Mouse (Mus musculus): ENCODE measurements around the gene Arid5a.
A peak's percentile ranks its signal among the peaks of the same experiment; 100 is the strongest.

Gene Arid5a

DNA sequence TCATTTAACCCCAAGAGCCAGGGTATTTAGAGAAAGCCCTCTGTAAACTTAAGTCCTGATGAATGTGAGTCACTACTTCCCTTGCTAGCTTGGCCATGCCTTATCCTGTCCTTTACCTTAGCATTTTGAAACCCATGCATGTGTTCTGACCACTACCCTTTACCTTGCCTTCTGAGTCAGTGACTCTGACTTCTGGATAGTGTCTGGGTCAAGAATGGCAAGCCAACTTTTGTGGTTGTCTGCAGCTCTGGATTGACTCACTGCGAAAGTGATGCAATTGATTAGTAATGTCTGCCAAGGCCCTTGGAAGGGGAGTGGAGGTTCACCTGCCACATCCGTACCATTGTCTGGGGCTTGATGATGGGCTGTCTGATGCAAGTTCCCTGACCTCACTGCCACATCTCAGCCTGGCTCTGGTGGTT is 18.4 kb downstream of the Arid5a start:
- no peak for DNase-seq (ENCODE audit: low spot score)

DNA sequence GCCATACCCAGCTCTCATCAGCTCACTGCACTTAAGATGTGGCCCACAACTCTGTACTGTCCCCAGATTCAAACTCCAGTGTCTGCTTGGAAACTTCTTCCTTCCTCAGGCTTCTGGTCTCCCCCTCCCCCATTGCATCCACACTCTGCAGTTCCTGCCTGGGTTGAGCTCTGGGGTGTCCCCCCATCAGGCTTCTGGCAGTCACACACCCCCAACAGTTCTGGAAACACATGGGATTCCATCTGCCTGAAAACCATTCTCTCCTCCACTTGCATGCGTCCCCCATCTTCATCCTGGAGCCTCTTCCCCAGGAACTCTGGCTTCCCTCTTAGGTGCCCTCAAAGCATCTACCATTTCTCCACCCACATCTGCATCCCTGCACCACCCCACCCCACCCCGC is 19.3 kb downstream of the Arid5a start:
- no peak for DNase-seq (ENCODE audit: low spot score)

- no peak for DNase-seq (ENCODE audit: low spot score)
These were observed 24.2 kb downstream of the Arid5a start for GRCm38 (mm10) chr1:36331743-36332142.

DNA sequence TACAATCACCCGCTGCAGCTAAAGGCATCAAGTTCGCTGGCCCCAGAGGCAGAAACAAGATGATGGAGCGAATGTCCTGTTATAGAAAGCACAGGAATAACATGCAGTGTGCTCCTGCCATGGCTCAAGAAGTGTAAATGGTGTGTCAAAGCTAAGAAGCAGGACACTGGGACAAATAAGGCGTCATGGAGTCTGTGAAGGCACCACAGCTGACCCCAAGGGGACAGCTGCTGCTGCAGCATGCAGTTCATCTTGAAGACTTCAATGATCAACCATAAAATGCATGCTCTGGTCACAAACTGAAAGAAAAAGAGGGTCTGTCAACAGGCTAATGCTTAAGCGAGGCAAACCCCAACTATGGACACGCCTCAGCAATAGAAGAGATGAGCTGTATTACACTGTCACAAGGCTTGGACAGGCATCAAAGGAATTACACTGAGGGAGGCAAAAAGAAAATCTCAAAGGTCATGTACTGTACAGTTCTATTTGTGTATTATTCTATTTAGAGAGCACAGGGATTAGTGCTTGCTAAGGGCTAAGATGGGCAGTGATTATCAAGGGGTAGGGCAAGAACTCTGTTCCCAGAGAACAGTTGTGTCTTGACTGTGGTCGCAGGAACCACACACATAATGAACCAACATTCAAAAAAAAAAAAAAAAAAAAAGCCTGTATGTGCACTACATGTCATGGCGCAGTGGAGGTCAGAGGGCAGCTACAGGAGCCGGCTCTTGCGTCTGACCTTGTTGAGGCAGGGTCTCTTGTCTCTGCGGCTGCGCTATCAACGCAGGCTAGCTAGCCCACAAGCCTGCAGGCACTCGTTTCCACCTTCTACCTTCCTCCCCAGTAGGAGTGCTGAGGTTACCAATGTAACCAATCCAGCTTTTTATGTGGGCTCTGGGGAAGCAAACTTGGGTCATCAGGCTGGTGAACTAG is 25.7 kb downstream of the Arid5a start:
- no peak for DNase-seq (ENCODE audit: low spot score)

- no peak for DNase-seq (ENCODE audit: low spot score)
These were observed 35.0 kb downstream of the Arid5a start for GRCm38 (mm10) chr1:36342547-36342946.

DNA sequence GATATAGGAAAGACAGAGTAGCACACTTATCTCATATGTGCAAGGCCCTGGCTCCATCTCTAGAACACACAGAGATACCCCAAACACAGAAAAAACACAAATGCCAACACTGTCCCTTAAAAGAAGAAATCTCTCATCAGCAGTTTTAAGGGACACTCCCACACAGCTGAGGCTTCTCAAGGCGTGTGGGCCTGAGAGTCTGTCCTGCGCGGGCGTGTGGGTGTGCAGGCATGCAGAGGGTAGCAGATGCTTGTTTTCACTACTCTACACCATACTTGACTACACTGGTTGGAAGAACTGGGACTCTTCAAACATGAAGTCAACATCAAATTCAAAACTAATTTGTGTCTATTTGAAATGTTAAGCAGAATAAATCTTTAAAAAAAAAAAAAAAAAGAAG is 44.8 kb downstream of the Arid5a start:
- DNase-seq (ENCODE audit: low spot score) = no peak

DNA sequence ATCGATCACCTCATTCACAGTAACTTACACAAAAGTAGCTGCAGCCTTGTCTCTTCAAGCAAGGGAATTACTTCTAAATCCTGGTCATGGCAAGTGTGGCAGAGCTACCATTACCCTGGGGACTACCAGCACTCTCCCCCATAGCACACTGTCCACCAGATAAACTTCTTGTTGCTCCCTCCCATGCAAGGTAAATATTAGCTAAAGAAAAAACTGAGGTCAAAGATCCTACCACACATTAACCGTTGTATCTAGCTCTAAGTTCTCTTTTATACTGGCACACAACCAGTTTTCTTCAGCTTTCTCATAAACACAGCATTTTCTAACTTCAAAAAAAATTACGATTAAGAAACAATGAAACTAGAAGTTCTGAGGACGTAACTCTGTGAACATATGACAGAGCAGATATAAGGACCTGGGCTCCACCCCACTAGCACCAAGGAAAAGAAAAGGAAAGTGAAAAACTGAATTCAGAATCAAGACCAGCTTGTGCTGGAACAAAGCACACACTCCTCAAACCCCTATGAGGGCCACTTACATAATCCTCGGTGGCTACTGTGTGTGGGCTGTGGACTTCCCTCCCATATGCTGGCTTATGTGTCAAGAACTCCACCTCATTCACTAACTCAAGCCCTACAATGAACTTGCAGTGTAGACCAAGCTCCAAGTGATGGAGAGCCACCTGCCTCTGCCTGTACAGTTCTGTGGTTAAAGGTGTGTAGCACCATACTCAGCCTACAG is 49.6 kb downstream of the Arid5a start:
- no peak for DNase-seq (ENCODE audit: low spot score)

- DNase-seq (ENCODE audit: low spot score) = no peak
These were observed 60.2 kb downstream of the Arid5a start for GRCm38 (mm10) chr1:36367698-36368097.

GRCm38 (mm10) chr1:36368112-36368968 is 60.8 kb downstream of the Arid5a start:
- DNase-seq (ENCODE audit: low spot score) = peak; percentile 14

DNA sequence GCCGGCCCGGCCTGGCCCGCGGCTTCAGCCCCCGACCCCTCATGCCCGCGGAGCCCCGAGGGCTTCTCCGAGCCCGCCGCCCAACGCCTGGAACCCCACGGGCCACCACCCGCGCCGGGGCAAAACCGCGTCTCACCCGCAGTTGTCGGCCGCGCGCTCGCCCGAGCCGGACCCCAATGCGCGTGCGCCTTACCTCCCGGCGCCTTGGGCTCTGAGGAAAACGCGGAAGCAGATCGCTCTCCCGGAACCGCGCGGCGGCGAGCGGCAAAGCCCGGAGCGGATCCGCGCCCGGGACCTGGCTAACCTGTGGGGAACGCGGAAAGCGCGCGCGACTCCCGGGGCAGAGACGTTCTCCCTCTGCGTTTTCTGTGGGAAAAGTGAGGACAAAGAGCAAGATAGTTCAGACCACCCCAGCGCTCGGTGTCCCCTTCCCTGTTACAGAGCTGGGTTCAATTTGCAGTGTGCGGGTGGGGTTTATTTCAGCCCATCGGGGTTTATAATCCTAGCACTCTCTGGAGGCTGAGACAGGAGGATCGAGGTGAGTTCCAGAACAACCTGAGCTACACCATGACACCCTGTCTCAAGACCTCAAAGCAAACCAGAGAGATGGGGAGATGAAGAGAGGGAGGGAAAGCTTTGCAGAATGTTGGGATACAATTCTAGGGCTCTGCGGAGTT is 61.6 kb downstream of the Arid5a start, which contains the start of gene Kansl3:
Gene Kansl3, minus strand, starts transcription at position 213 of the 677 bp plus-strand sequence.
- DNase-seq (ENCODE audit: low spot score) = peak; percentile 89

GRCm38 (mm10) chr1:36370918-36371317 is 63.4 kb downstream of the Arid5a start:
- DNase-seq (ENCODE audit: low spot score) = no peak

DNA sequence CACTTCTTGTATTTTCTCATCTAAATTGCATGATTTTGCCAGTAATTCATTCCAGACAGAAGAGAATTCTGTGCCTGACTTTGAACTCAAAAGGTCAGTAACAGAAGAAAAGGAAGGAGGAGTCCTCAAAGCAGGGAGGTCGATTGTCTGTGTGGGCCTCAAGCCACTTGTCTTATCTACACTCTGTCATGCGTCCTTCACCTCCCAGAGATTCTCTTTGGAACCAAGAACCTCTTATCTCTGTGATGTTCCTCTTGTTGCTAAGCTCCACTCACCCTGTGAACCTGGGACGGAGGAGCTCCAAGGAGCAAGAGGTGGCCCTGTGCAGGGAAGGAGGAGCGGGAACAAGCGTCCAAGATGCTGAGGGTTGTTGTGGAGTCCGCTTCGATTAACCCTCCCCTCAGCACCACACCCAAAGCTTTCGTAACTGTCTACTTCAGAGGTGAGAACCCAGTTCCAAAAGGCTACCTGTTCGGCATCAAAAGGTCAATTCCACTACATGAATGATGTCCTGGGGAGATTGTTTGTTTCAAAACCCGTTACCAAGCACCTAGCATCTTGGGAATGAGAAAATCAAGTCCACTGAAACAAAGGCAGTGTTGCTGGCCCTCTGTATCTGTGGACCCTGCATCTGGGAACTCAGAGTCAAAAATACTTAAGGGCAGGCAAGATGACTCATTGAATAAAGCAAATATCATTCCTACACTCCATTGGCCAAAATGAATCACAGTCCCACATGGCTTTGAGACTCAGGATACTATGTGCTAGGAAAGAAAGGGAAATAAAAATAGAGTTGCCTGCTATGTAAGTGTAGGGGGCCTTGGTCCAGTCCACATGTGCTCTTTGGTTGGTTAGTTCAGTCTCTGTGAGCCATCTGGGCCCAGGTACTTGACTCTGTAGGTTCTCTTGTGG is 64.7 kb downstream of the Arid5a start, which contains the start of gene Fer1l5:
Gene Fer1l5, plus strand, starts transcription at position 358 of the 912 bp plus-strand sequence.
- DNase-seq (ENCODE audit: low spot score) = no peak

All from ovary, postnatal 36 days (tissue).